Mouse (Mus musculus): ENCODE measurements at regions not wholly inside any gene's neighbourhood (a gene's known extent, or its start where the extent isn't known, plus 50 kb on each side); places are given as distances from the start of the nearest gene placed in this dataset.

GRCm38 (mm10) chr15:8582676-8583075 lies 62.9 kb upstream of the Gm2310 start:
- DNase-seq (ENCODE audit: low read depth, low spot score), result no peak

GRCm38 (mm10) chr15:8581146-8581913 lies 61.6 kb upstream of the Gm2310 start:
- no peak for DNase-seq (ENCODE audit: low read depth, low spot score)

GRCm38 (mm10) chr15:8580077-8580476 lies 60.3 kb upstream of the Gm2310 start:
- no peak for DNase-seq (ENCODE audit: low read depth, low spot score)

GRCm38 (mm10) chr15:8577480-8577881 lies 57.7 kb upstream of the Gm2310 start:
- peak; percentile 64 for DNase-seq (ENCODE audit: low read depth, low spot score)

- DNase-seq (ENCODE audit: low read depth, low spot score), result no peak
Observed at GRCm38 (mm10) chr15:8576975-8577374, 57.2 kb upstream of the Gm2310 start.

- DNase-seq (ENCODE audit: low read depth, low spot score), result no peak
Observed at GRCm38 (mm10) chr15:8569617-8570016, 49.9 kb upstream of the Gm2310 start.

Data from mesoderm, embryonic 11.5 days (tissue).